Mouse (Mus musculus) G1E (cell line): ENCODE results near the gene Dmtf1. TPM values are rescaled to one million over a fixed set of nuclear protein-coding genes. Genes with fewer than 3 reads are reported as not detected.
"Not testable (repeated sequence)": the region's sequence is repeated elsewhere in the genome, so short reads cannot be mapped to it uniquely, and the experiment has no call there.

Source experiments
- ATAC-seq: 2 replicates; pipeline ENCODE4 v1.8.0; 2016; ENCODE audit warnings: mild to moderate bottlenecking; ENCODE audit not compliant: insufficient number of reproducible peaks, poor library complexity, low FRiP score, severe bottlenecking; ENCODE audit errors: extremely low read depth
- DNase-seq: peaks from one replicate; pipeline ENCODE4 v3.0.0; 2012; ENCODE audit warnings: low spot score
- H3K27me3 ChIP-seq: 2 replicates; pipeline ENCODE4 v1.6.1; 2012; ENCODE audit warnings: mild to moderate bottlenecking, low read length, inconsistent platforms; ENCODE audit not compliant: insufficient read depth
- H3K36me3 ChIP-seq: replicated peaks from 2 replicates; pipeline ENCODE3; 2012; ENCODE audit warnings: mild to moderate bottlenecking, inconsistent platforms
- H3K4me1 ChIP-seq: 2 replicates; pipeline ENCODE4 v1.6.1; 2012; ENCODE audit warnings: low read depth, low read length, inconsistent platforms, mixed read lengths; ENCODE audit not compliant: insufficient read depth
- H3K4me3 ChIP-seq: 2 replicates; pipeline ENCODE4 v1.5.1; 2012; ENCODE audit warnings: low read depth, mild to moderate bottlenecking, inconsistent platforms, low read length, moderate library complexity, mixed read lengths
- H3K9me3 ChIP-seq: replicated peaks from 2 replicates; pipeline ENCODE4 v1.6.1; 2012; ENCODE audit warnings: inconsistent platforms
- CTCF ChIP-seq: IDR thresholded peaks from 2 replicates; pipeline ENCODE4 v1.5.1; 2012; ENCODE audit warnings: low read depth, low read length, inconsistent platforms, mixed read lengths
- GATA1 ChIP-seq: IDR thresholded peaks from 2 replicates; pipeline ENCODE4 v1.6.1; 2012; ENCODE audit warnings: borderline replicate concordance, low read length, inconsistent platforms, mixed read lengths
- GATA2 ChIP-seq: IDR thresholded peaks from 2 replicates; pipeline ENCODE4 v1.6.1; 2012; ENCODE audit warnings: low read depth, low read length, inconsistent platforms, borderline replicate concordance
- POLR2AphosphoS5 ChIP-seq: IDR thresholded peaks from 2 replicates; pipeline ENCODE4 v1.6.1; 2012; ENCODE audit warnings: low read depth, low read length, inconsistent platforms; ENCODE audit not compliant: insufficient replicate concordance
- TAL1 ChIP-seq: conservative IDR thresholded peaks from 2 replicates; pipeline ENCODE4 v1.6.1; 2012; ENCODE audit warnings: low read depth, low read length, inconsistent platforms, mixed read lengths
- polyA plus RNA-seq: library from polyadenylated mRNA; stranded (reverse); fragments of >175 nt; gene quantifications from 2 replicates; pipeline ENCODE4 v1.2.3, GENCODE M21; 2012
- total RNA-seq, 2 experiments: library from RNA; stranded (forward) in 1 of 2; stranded (reverse) in 1 of 2; fragments of 200-1000 nt in 1 of 2; fragments of >200 nt in 1 of 2; fragmentation: Nextera tagmentation in 1 of 2; gene quantifications; 2 replicates each; pipeline ENCODE4 v1.2.3; 2014 to 2017

Gene Dmtf1
- total RNA-seq (2014; fragmentation: Nextera tagmentation) (65.8 and 72.2 TPM in 2 replicates), total RNA-seq (2017) (57.5 and 60.9 TPM in 2 replicates), polyA plus RNA-seq (3.0 and 3.2 TPM in 2 replicates)

GRCm38 (mm10) chr5:9161456-9162041 lies at the start of gene Dmtf1:
Gene Dmtf1, minus strand, starts transcription at chr5:9161776.
- peak; percentile 80 for ATAC-seq
- H3K36me3 ChIP-seq: peaks cover 17% of the 10 kb centered on the region
- TF ChIP-seq GATA2 (no peak), POLR2AphosphoS5 (no peak; the same call in 1 of the 2 replicates), TAL1 (no peak), GATA1 (no peak), CTCF (no peak)
- DNase-seq: peak; percentile 83
- H3K4me3 ChIP-seq: peak within 1 kb of the TSS; percentile 87
- H3K4me1 ChIP-seq: peaks cover 17% of the 10 kb centered on the region
- H3K9me3 ChIP-seq: no peaks in the 10 kb centered on the region
- no peaks in the 10 kb centered on the region for H3K27me3 ChIP-seq

DNA sequence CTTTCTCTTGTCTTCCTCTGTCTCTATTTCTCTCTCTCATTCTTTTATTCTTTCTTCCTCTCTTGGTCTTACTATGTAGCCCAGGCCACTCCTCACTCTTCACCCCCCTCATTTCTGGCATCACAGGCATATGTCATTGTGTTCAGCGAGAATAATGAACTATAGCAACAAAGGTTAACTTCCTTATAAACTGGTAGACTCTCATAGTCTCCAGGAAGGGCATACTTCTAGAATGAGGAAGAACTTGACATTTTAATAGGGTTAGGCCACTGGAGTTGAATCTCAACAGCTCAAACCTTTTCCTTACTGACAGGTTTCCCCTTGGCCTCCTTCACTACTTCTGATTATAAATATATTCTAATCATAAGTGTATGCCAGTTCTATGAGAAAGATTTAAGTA lies 24.9 kb upstream of the Dmtf1 start:
- ATAC-seq (no peak), DNase-seq (no peak)
- Histone ChIP-seq H3K4me3 (no peak overlapping the region), H3K9me3 (no peaks in the 10 kb centered on the region), H3K27me3 (no peaks in the 10 kb centered on the region), H3K36me3 (no peaks in the 10 kb centered on the region), H3K4me1 (peaks cover 8% of the 10 kb centered on the region; the same call in 1 of the 2 replicates)
- TF ChIP-seq GATA1 (no peak), TAL1 (no peak), POLR2AphosphoS5 (no peak), CTCF (no peak), GATA2 (no peak)

- ATAC-seq (no peak), DNase-seq (no peak)
- TF ChIP-seq GATA2 (no peak), TAL1 (no peak), CTCF (no peak), GATA1 (no peak), POLR2AphosphoS5 (no peak)
- Histone ChIP-seq H3K4me3 (no peak overlapping the region), H3K9me3 (no peaks in the 10 kb centered on the region), H3K27me3 (no peaks in the 10 kb centered on the region; the same call in 1 of the 2 replicates), H3K4me1 (no peaks in the 10 kb centered on the region), H3K36me3 (no peaks in the 10 kb centered on the region)
Measured at GRCm38 (mm10) chr5:9173295-9173694, 11.7 kb upstream of the Dmtf1 start.

- H3K4me1 ChIP-seq, H3K27me3 ChIP-seq, DNase-seq, H3K4me3 ChIP-seq, H3K9me3 ChIP-seq, ATAC-seq, H3K36me3 ChIP-seq: not testable (repeated sequence)
Measured at GRCm38 (mm10) chr5:9169328-9170005, 7.9 kb upstream of the Dmtf1 start.

DNA sequence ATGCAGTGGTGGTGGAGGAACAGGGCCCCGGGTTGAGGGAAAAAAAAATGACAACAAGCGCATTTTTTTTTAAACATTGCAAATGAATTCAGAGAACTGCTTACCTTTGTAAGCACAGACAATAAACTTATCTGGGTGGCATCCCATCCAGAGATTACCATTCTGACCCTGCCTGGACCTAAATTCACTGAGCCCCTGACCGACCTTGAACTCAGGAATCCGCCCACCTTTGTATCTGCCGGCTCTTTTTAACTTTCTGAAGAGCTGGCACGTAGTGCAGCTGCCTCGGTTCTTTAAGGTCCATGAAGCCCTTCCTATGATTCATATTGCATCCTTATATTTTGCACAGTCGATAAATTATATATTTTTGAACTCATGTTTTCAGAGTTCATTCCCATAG lies 4.8 kb upstream of the Dmtf1 start:
- TF ChIP-seq TAL1: no peak
- TF ChIP-seq GATA2: no peak
- no peak for TF ChIP-seq POLR2AphosphoS5
- no peak for TF ChIP-seq GATA1
- no peak for TF ChIP-seq CTCF
- ATAC-seq (no peak), DNase-seq (no peak)
- Histone ChIP-seq H3K36me3 (no peaks in the 10 kb centered on the region), H3K27me3 (no peaks in the 10 kb centered on the region), H3K4me3 (no peak overlapping the region), H3K4me1 (peaks cover 7% of the 10 kb centered on the region), H3K9me3 (no peaks in the 10 kb centered on the region)

DNA sequence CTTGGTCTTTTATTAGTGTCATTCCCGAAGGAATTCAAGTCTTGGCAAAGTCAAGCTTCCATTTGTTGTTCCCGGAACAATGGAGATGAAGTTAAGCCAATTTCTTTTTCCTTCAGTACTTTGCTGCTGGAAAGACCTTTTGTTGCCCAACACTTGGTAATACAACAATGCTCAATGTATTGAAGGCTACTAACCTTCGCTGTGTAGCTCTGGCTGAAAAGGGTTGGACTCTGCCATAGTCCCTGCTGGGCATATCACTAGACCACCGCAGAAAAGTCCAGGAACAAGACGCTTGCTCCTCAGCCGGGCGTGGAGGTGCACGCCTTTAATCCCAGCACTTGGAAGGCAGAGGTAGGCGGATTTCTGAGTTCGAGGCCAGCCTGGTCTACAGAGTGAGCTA lies 3.6 kb upstream of the Dmtf1 start:
- ATAC-seq, H3K9me3 ChIP-seq, H3K4me3 ChIP-seq, H3K4me1 ChIP-seq, DNase-seq, H3K36me3 ChIP-seq, H3K27me3 ChIP-seq: not testable (repeated sequence)

DNA sequence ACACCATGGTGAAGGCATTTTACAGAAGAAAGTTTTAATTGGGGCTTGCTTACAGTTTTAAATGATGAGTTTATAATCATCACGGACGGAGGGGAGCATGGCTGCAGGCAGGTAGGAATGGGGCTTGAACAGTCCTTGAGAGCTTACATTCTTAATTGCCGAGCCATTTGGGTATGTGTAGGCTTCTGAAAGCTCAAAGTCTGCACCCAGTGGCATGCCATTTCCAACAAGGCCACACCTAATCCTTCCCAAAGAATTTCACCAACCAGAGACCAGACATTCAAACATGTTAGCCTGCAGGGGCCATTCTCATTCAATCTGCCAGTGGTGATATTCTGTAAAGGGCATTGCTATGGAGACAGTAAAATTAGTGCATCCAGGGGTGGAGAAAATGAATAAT lies 1.8 kb upstream of the Dmtf1 start:
- no peaks in the 10 kb centered on the region for H3K27me3 ChIP-seq
- no peaks in the 10 kb centered on the region for H3K9me3 ChIP-seq
- H3K4me3 ChIP-seq: no peak overlapping the region
- peaks cover 11% of the 10 kb centered on the region for H3K4me1 ChIP-seq
- TF ChIP-seq GATA2 (no peak), GATA1 (no peak), POLR2AphosphoS5 (no peak), TAL1 (no peak), CTCF (no peak)
- ATAC-seq (no peak), DNase-seq (no peak)
- peaks cover 7% of the 10 kb centered on the region for H3K36me3 ChIP-seq
